Mouse (Mus musculus) gastrocnemius, postnatal 4 days (tissue): ENCODE measurements around the gene Filip1. TPM values are rescaled to one million over a fixed set of nuclear protein-coding genes. Genes with fewer than 3 reads are reported as not detected.

Experiments used
- DNase-seq, 2 experiments: peaks; one replicate each; pipeline ENCODE4 v3.0.0; 2021 to 2022; ENCODE audit warnings: low spot score in 2 of 2, mixed read lengths in 2 of 2
- total RNA-seq, 2 experiments: library from RNA; stranded (reverse); gene quantifications; 2 replicates each; pipeline ENCODE4 v1.2.3; 2021

The Filip1 gene
- total RNA-seq, 2 experiments from 2014 or later, result 75.3 to 94.0 TPM

DNA sequence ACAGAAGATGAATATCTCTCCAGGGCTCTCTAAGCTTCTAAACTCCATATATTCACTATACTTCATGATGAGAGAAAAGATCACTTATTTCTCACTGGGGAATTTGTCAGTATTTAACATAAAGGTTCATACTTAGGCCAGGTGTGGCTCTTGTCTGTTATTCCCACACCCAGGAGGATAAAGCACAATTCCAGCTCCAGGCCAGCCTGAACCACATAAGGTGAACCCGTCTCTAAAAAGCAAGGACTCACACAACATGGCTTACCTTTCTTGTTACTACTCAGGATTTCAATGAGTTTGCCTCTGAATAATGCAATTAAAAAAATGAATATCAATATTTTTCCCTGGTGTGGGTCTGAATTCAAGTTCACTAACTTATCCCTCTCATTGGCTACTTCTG lies 23.6 kb downstream of the Filip1 start:
- no peak for DNase-seq

DNA sequence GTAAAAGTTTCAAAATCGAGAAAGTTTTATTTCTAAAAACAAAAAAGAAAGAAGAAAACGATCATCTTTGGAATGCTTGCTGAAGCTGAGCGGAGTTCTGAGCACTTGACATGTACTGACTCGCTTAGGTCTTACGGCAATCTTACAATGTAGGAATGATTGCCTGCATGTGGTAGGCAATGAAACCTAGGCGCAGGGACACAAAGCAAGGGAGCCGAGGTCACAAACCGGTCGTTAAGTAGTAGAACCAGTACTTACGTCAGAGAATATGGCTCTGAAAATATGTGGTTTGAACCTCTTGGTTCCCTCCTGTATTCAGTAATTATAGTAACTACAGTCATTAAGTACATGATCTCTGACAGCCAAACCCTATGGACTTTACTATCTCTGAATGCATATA lies 29.4 kb downstream of the Filip1 start:
- DNase-seq, result no peak

DNA sequence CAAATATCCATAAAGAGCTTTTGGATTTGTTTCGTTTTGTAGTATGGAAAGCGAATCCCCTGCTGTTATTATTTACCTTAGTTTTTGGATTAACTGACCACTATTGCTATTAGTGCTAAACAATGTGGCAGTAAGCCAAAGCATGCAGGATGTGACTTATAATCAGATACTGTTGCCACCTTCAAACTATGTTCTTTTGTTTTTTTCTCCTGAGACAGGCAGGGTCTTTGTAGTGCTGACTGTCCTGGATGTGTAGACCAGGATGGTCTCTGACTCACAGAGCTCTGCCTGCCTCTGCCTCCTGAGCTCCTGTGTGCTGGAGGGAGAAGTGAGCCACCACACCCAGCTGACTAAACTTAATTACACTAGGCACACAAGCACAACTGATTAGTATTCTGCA lies 33.4 kb downstream of the Filip1 start:
- DNase-seq, result no peak

DNA sequence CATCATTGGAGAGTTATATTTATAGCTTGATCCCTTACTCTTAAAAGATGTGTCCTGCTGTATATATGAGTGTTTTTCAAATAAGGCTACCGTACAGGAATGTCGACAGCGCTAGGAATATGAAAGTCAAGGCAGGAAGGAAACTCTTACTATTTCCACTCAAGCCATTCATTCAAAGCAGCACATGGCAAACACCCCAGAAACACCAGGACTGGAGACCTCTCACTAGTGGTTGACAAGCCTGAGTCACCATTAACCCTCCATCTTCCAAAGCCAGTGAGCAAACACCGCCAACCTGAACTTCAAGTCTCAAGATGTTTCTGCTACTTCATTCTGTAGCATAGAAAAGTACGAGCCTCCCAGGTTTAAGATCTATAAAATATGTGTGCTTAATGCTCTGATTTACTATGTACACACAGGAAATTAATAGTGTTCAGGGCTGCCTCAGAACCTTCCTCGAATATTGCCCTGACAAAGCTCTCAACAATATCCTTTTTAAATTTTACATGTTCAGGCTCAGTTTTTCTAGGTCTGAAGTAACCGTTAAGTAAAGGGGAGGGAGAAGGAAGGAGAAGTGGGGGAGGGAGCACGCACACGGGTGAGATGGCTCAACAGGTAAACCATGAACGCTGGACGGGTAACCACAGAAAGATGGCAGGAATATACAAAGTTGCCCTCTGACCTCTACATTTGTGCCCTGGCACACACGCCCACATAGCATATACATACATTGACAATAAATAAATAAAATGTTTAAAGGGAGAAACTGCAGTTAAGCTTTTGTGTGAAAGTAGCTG lies 34.2 kb downstream of the Filip1 start:
- DNase-seq, result no peak

DNA sequence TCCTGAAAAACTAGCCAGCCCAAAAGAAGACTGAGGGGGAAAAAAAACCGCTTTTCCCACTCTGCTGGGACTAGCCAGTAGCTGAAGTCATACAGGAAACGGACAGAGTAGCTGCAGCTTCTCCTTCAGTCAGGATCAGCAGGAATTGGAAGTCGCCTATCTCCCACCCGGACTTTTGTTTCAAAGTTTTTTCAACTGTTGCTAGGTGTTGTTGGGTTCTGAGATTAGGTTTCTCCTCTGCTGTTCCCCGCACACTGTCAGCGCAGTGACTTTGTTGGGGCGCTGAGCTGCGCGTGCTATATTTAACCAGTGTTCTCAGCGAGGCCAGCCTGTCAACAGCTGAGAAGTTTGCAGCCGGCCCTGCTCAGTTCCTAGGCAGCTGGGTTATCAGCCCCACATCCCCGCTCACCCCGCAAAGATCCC lies 35.1 kb downstream of the Filip1 start:
- DNase-seq, result peak in 1 of 2 experiments; percentile 66

DNA sequence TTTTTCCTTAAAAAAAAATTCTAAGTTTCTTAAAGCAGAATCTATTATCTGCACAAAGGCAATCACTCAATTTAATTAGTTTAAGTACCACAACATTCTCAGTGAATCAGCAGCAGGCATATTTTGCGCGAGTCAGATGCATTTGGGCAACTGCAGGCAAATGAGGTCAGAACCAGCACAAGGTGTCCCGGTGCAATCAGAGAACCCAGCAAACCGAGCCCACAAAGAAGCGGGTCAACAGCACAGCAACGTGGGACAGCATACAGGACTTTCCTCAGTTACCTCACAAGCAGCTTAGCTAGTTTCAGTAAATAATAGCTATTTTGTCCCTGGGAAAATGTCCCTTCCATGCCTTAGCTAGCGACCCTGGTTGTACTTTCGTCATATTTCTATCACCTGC lies 35.9 kb downstream of the Filip1 start:
- DNase-seq, result no peak

DNA sequence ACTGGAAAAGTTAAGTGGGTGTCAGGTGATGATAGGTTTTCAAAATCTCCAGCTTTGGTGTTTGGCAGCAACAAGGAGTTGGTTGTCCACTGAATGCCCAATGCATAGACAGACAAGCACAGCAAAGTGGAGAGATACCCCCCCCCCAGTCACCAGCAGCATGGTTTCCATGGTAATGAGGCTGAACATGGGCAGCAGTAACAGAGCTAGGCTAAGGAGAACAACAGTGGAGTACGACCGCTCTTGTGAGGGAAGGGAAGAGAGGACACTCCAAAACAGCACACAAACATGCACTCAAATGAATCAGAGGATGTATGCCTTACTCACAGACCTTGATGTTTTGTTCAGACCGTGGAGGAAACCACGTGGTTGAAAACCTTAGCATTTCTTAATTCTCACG lies 37.5 kb downstream of the Filip1 start:
- DNase-seq, result no peak

DNA sequence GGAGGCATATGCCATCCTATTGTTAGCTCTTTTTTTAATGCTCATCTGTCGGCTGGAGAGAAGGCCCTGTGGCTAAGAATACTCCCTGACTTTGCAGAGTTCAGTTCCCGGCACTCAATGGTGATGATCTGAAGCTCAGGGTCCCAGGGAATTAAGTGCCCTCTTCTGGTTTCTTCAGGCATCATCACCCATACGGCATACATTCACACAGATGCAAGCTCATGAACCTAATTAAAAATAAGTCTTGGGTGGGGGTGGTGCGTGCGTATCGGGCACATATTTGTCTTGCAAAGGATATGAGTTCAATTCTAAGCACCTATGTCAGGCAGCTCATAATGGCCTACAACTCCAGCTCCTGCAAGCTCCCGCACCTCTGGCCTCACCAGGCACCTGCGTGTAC lies 39.1 kb downstream of the Filip1 start:
- no peak for DNase-seq

DNA sequence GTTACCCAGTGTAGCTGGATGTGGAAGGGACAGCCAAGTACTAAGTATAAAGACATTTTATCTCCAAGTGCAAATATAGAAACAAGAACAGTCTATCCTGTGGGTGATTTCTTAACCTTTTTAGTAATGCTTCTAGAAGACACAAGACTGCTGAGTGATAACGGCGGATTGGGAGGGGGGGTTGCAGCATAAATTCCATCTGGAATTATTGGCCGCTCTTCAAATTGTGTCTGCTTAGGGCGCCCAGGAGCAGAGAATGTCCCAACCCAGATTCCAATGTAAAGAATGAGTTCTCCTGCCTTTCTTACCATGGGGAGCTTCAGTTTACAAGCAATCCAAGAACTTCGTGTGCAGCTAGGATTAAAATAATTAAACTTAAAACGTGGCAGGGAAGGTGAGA lies 39.9 kb downstream of the Filip1 start:
- no peak for DNase-seq

DNA sequence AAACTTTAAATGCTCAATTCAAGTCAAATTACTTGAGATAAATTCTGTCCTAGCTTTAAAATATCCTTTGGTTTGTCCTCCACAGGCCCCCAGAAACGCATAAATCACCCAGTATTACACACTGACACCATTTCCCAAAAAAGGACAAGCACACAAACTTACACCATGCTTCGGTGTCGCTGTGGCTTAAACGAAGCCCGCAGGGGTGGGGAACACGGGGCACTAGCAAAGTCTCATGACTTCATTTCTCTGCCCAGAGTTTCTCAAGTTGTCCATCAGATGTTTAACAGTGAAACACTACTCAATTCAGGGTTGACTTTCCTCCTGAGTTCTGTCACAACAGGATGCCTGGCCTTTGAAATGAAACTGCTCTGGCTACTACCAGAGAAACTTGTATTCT lies 41.0 kb downstream of the Filip1 start:
- DNase-seq, result no peak

DNA sequence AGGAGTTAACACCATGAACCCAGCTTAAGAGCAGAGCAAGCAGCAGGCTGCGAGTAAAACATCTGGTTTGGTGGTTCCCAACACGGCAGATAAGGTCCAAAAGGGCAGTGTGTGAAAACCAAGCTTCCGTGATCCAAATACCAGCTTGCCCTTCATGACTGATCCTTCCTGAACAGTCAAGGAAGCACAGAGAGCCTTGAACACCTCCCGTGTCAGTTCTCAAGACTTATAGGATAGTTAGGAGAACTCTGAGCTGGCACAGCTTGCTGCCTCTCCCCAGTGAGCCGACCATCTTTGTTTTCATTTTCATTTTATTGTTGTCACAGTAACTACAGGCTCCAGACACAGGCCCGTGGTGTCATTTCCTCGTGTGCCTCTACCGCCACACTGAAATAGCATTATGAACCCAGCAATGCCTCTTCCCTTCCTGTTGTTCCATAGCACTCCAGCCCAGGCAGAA lies 42.0 kb downstream of the Filip1 start:
- DNase-seq, result no peak

DNA sequence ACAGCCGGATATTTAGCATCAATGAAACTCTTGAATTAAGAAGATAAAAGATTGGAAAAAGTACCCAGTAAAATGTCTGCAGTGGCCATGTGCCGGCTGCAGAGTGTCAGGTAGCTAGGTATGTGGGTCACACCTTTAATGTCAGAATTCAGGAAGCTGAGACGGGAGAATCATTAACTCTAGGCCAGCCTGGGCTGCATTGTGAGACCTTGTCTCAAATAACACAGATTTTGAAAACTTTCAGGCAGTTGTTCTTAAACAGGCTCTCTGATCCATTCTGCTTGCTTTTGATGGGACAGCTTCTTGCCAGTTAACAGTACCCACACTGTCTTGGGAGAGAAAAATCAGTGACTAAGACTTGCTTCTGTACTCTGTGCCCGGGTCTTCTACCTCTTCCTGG lies 43.1 kb downstream of the Filip1 start:
- DNase-seq, result no peak

DNA sequence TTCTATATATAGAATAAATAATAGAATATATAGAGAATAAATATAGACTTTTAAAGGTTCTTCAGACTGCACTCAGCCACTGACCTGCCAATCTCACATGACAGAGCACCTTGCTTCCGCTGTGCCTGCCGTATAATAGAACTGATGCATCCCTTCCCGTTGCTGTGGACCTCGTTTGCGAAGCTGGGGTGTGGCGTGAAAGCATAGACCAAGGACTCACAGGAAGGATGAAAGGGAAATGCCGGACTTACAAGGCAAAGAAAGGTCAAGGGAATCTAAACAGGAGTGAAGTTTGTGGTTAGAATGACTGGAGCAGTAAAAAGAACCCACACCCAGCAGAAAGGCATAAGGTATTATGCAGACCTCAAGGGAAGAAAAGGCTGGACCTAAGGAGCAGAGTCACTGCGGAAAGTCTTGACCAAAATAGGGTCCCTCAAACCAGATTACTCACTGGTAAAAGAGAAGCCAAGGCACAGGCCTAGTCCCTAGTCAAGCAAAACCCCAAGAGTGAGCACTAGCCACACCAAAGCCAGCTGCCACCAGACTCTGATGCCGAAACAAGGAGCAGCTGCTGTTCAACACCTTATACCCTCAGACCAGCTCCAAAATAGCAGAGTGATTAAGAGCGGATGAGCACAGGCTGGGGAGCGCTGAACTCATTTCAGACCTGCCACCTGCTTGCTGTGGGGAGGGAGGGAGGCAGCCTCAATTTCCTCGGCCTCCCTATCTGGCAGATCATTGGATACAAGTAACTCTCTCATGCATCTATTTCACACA lies 45.8 kb downstream of the Filip1 start:
- no peak for DNase-seq

DNA sequence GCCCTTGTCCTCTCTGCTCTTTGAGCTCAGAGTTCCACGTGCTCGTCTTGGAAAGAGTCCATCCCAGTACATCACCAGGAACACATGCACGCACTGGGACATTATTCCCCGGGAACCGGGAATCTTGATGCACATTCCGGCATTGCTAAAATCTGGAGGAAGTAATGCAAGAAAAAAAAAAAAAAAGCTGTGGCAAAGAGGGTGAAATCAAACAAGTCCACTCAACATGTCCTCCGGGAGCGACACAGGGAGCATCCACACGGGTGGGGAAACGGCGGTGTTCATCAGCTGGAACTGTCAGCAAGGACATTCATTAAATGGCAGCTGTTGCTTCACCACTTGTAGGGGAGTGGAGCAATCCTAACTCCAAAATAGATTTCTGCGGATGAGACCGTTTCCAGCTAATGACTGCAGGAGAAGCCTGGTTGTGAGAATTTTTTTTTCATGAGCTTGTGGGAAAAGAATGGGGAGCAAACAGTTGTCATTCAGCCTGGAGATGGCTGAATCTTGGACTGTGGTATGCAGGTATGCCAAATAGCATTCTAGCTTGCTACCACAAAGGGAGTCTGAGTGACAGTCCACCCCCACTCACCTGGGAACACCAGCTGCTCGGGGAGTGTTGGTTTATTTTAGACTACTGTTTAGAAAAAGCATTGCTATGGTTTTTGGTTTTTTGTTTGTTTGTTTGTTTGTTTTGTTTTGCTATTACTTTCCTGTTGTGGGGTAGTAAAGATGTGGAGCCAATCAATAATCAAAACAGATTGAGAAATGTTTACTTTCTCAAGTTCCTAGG lies 46.9 kb downstream of the Filip1 start:
- DNase-seq, result peak in 1 of 2 experiments; percentile 24

DNA sequence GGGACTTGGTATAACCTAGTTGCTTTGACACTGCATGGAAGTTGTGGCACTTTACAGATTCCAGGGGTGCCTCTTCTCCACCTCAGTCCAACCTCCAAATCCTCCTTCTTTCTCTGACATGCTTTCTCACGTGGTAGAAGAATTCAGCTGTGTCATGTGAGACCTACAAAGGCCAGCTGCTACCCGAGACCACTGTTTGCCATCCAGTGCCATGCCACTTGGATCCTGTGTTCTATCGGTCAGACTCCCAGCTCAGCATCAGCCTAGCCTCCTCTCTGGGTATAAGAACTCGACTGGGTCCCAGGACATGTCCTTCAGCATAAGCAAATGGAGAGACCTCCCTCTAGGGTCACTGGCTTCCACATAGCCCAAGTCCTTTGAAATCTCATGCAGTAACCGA lies 47.6 kb downstream of the Filip1 start:
- DNase-seq, result no peak

DNA sequence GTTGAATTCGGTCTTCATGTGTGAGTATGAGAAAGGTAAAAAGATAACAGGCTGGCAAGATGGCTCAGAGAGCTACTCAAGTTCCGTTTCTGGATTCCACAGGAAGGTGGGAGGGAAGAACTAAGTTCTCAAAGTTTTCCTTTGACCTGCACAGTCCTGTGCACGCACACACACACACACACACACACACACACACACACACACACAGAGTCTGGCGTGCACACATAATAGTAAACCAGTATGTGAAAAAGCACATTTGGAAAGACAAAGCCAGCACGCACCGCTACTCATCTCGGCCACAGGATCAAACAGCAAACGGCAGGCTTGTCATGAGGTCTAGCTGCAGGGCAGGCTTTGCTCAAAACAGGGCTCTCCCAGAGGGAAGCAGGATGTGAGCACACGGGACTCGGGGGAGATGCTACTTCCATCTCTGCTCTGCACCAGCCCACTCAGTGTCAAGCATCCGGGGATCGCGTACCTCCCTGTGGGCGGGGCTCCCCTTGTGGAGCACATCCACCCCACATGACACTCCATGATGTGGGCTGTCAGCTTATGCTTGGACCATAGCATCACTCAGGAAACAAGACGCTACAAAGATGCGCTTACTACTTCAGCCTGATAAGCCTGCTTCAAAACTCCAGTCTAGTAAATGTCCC lies 50.9 kb downstream of the Filip1 start:
- DNase-seq, result peak in 1 of 2 experiments; percentile 39

DNA sequence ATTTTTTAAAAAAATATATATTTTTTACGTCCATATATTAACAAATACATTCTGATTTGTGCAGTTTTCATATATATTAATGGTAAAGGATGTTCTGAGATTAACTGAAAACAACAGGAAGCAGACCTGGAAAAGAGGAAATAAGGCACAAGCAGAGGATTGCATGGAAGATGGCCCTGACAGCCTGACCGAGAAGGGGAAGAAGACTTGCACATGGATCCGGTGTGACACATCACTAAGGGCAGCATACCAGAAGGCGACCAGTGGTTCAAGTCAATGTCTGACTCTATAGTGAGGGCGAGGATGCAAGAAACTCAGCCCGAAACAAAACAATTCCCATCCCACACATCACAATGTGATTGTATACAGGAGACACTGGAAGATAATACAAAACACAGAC lies 52.2 kb downstream of the Filip1 start:
- no peak for DNase-seq

DNA sequence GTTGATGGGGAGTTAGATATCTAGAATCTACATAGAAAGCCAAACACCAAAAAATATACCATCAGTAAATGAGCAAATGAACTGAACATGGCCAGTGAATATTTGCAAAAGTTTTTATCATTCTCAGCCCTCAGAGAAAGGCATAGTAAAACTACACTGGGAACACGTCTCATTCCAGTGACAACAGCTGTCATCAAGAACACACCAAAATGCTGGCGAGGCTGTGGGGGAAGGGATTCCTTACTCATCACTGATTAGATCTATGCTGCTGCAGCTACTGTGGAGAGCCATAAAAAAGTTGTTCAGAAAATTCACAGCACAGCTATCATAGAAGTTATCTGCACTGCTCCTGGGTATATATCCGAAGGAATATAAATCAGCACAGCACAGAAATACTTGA lies 54.3 kb downstream of the Filip1 start:
- DNase-seq, result no peak

DNA sequence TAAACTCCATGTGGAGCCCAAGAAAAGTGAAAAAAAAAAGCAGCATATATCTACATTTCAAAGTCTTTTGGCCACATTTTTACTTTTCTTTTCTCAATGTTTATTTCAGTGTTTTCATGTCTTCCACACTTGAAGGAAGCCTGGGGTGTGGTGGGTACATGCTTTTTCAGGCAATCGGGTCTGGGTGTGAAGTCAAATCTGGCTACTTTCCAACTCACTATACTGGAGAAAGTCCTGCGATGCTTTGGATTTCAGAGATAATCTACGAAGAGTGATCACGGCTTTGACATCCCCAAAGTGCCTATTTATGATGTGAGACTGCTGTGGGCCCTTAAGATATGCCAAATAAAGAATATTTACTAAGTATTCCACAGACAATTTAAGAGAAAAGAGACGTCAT lies 57.7 kb downstream of the Filip1 start:
- DNase-seq, result no peak

DNA sequence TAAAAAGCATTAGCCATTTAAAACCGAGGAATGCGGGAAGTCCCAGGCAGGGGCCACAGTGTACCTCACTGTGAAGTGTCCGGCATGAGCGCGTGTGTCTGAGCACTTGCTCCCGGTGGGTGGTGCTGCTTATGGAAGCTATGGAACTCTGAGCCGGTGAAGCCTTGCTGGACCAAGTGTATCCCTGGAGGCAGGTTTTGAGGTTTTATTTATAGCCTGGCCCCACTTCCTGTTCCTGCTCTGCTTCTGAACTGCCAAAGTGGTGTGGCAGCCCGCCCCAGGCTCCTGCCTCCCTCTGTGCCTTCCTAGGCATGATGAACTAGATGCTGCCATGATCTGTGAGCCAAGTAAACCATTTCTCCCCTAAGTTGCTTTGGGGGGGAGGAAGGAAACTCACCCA lies 60.7 kb downstream of the Filip1 start:
- DNase-seq, result no peak

DNA sequence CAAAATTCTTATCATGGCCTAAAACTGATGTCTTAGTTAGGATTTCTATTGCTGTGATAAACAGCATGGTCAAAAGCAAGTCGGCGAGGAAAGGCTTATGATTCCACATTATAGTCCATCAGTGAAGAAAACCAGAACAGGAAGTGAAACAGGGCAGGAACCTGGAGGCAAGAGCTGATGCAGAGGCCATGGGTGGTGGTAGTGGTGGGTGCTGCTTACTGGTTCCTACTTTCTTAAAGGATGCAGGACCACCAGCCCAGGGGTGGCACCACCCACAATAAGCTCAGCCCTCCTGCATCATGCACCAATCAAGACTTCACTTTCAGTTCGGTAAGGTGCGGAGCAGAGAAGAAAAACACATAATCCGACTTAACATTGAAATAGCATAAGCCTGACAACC lies 61.3 kb downstream of the Filip1 start:
- no peak for DNase-seq
